14 mouse cellular contexts compared by ENCODE assay signal in genomic region chr2:143950290-143951027, GRCm38 (mm10).
"Had no signal": no experiment of that assay in that cellular context is flagged by ENCODE, and none has a peak within 500 bp of the region (broad histone marks: within the 10 kb centered on the region; RNA-seq: fewer than 3 reads in every experiment).

No protein-coding gene starts in this region.

- H3K9me3 ChIP-seq: limb, embryonic 12.5 days; limb, embryonic 15.5 days; liver, embryonic 13.5 days; midbrain, embryonic 15.5 days had no signal

- ATAC-seq: midbrain, embryonic 15.5 days had no signal

- H3K27me3 ChIP-seq: limb, embryonic 12.5 days; limb, embryonic 15.5 days; liver, embryonic 13.5 days; midbrain, embryonic 15.5 days had no signal

- DNase-seq: kidney, postnatal 14 days; kidney, postnatal 4 days; left cerebral cortex, postnatal 4 days; liver, embryonic 13.5 days; lung, adult 2 months; lung, postnatal 14 days; lung, postnatal 4 days; thymus, adult 2 months; thymus, postnatal 14 days; thymus, postnatal 4 days had no signal

- H3K27ac ChIP-seq: limb, embryonic 12.5 days; liver, embryonic 13.5 days; midbrain, embryonic 15.5 days had no signal

- H3K4me1 ChIP-seq: limb, embryonic 12.5 days; midbrain, embryonic 15.5 days had no signal

- H3K4me2 ChIP-seq: limb, embryonic 12.5 days; limb, embryonic 15.5 days; liver, embryonic 13.5 days; midbrain, embryonic 11.5 days; midbrain, embryonic 15.5 days had no signal

- H3K4me3 ChIP-seq: limb, embryonic 12.5 days; limb, embryonic 15.5 days; liver, embryonic 13.5 days; midbrain, embryonic 15.5 days had no signal

- H3K9ac ChIP-seq: limb, embryonic 12.5 days; limb, embryonic 15.5 days; liver, embryonic 13.5 days; midbrain, embryonic 15.5 days had no signal
